Mouse (Mus musculus) right cerebral cortex, postnatal 4 days (tissue): ENCODE measurements around the gene B3gnt7.

Source experiments
- DNase-seq: peaks from one replicate; pipeline ENCODE4 v3.0.0-alpha.2; 2022

B3gnt7 gene

GRCm38 (mm10) chr1:86345956-86346355, 43.3 kb downstream of the B3gnt7 start:
- DNase-seq: no peak

- no peak for DNase-seq
Measured at GRCm38 (mm10) chr1:86346851-86347715, 44.5 kb downstream of the B3gnt7 start.

GRCm38 (mm10) chr1:86347716-86348045, 45.0 kb downstream of the B3gnt7 start:
- no peak for DNase-seq

- DNase-seq: no peak
Measured at GRCm38 (mm10) chr1:86348083-86348482, 45.5 kb downstream of the B3gnt7 start.

- no peak for DNase-seq
Measured at GRCm38 (mm10) chr1:86348801-86349200, 46.2 kb downstream of the B3gnt7 start.

GRCm38 (mm10) chr1:86349201-86349600, 46.6 kb downstream of the B3gnt7 start:
- DNase-seq: no peak

GRCm38 (mm10) chr1:86349696-86350095, 47.1 kb downstream of the B3gnt7 start:
- DNase-seq: no peak

GRCm38 (mm10) chr1:86350576-86350975, 47.9 kb downstream of the B3gnt7 start:
- DNase-seq: no peak

- no peak for DNase-seq
Measured at GRCm38 (mm10) chr1:86354186-86354585, 51.6 kb downstream of the B3gnt7 start.
